Mouse (Mus musculus): ENCODE data around the gene Dact3. TPM values are rescaled to one million over a fixed set of nuclear protein-coding genes. Genes with fewer than 3 reads are reported as not detected.

Gene Dact3
- 31.7 and 41.1 TPM in 2 replicates for polyA plus RNA-seq (2012; rRNA removed)

- DNase-seq = no peak
- TF ChIP-seq POLR2A (IDR thresholded peaks at IDR 0.05; ENCODE audit: borderline replicate concordance, extremely low read depth, low read depth, low read length) (no peak), CTCF (IDR thresholded peaks at IDR 0.05; ENCODE audit: insufficient read depth, low read length) (no peak)
- Histone ChIP-seq H3K4me1 (ENCODE audit: control insufficient read depth, insufficient read depth, low read length) (peaks cover 3% of the 10 kb centered on the region; the same call in 1 of the 2 replicates), H3K4me3 (replicated peaks; ENCODE audit: extremely low read depth, low read depth, low read length) (peak within 1 kb of the TSS; percentile 56)
- WGBS = no CpG with 5 or more reads among the region's 1 CpGs
These were observed at the start of gene Dact3 for GRCm38 (mm10) chr7:16875310-16875325. Dact3 (plus strand) TSS chr7:16875317.

GRCm38 (mm10) chr7:16825785-16826184 lies 49.3 kb upstream of the Dact3 start:
- DNase-seq = no peak
- WGBS = 63% methylated on average over 10 of the region's 10 CpGs
- TF ChIP-seq CTCF (IDR thresholded peaks at IDR 0.05; ENCODE audit: insufficient read depth, low read length) (peak; percentile 26; the same call in 1 of the 2 replicates), POLR2A (IDR thresholded peaks at IDR 0.05; ENCODE audit: borderline replicate concordance, extremely low read depth, low read depth, low read length) (no peak)
- Histone ChIP-seq H3K4me1 (ENCODE audit: control insufficient read depth, insufficient read depth, low read length) (peaks cover 14% of the 10 kb centered on the region), H3K4me3 (replicated peaks; ENCODE audit: extremely low read depth, low read depth, low read length) (no peak overlapping the region)

- 55% methylated on average over 5 of the region's 5 CpGs for WGBS
- DNase-seq = no peak
- H3K4me1 ChIP-seq (ENCODE audit: control insufficient read depth, insufficient read depth, low read length) = peaks cover 10% of the 10 kb centered on the region
- H3K4me3 ChIP-seq (replicated peaks; ENCODE audit: extremely low read depth, low read depth, low read length) = no peak overlapping the region
- TF ChIP-seq POLR2A (IDR thresholded peaks at IDR 0.05; ENCODE audit: borderline replicate concordance, extremely low read depth, low read depth, low read length) (no peak), CTCF (IDR thresholded peaks at IDR 0.05; ENCODE audit: insufficient read depth, low read length) (no peak)
These were observed 48.5 kb upstream of the Dact3 start for GRCm38 (mm10) chr7:16826571-16826970.

- H3K4me1 ChIP-seq (ENCODE audit: control insufficient read depth, insufficient read depth, low read length) = peaks cover 10% of the 10 kb centered on the region
- no peak overlapping the region for H3K4me3 ChIP-seq (replicated peaks; ENCODE audit: extremely low read depth, low read depth, low read length)
- no peak for DNase-seq
- TF ChIP-seq CTCF (IDR thresholded peaks at IDR 0.05; ENCODE audit: insufficient read depth, low read length) (no peak), POLR2A (IDR thresholded peaks at IDR 0.05; ENCODE audit: borderline replicate concordance, extremely low read depth, low read depth, low read length) (no peak)
- 59% methylated on average over 4 of the region's 4 CpGs for WGBS
These were observed 47.8 kb upstream of the Dact3 start for GRCm38 (mm10) chr7:16827274-16827673.

- no peak for DNase-seq
- no peak for TF ChIP-seq POLR2A (IDR thresholded peaks at IDR 0.05; ENCODE audit: borderline replicate concordance, extremely low read depth, low read depth, low read length)
- no peak for TF ChIP-seq CTCF (IDR thresholded peaks at IDR 0.05; ENCODE audit: insufficient read depth, low read length)
- no peak overlapping the region for H3K4me3 ChIP-seq (replicated peaks; ENCODE audit: extremely low read depth, low read depth, low read length)
- peaks cover 10% of the 10 kb centered on the region for H3K4me1 ChIP-seq (ENCODE audit: control insufficient read depth, insufficient read depth, low read length)
- 53% methylated on average over 9 of the region's 9 CpGs for WGBS
These were observed 44.7 kb upstream of the Dact3 start for GRCm38 (mm10) chr7:16830449-16830848.

- DNase-seq = no peak
- Histone ChIP-seq H3K4me3 (replicated peaks; ENCODE audit: extremely low read depth, low read depth, low read length) (no peak overlapping the region), H3K4me1 (ENCODE audit: control insufficient read depth, insufficient read depth, low read length) (peaks cover 10% of the 10 kb centered on the region)
- no peak for TF ChIP-seq CTCF (IDR thresholded peaks at IDR 0.05; ENCODE audit: insufficient read depth, low read length)
- TF ChIP-seq POLR2A (IDR thresholded peaks at IDR 0.05; ENCODE audit: borderline replicate concordance, extremely low read depth, low read depth, low read length) = no peak
- 88% methylated on average over 18 of the region's 18 CpGs for WGBS
These were observed 37.0 kb upstream of the Dact3 start for GRCm38 (mm10) chr7:16837916-16838803.

GRCm38 (mm10) chr7:16838804-16839426 lies 36.2 kb upstream of the Dact3 start:
- Histone ChIP-seq H3K4me3 (replicated peaks; ENCODE audit: extremely low read depth, low read depth, low read length) (no peak overlapping the region), H3K4me1 (ENCODE audit: control insufficient read depth, insufficient read depth, low read length) (peaks cover 10% of the 10 kb centered on the region)
- WGBS = 68% methylated on average over 6 of the region's 6 CpGs
- DNase-seq = no peak
- TF ChIP-seq POLR2A (IDR thresholded peaks at IDR 0.05; ENCODE audit: borderline replicate concordance, extremely low read depth, low read depth, low read length) (no peak), CTCF (IDR thresholded peaks at IDR 0.05; ENCODE audit: insufficient read depth, low read length) (no peak)

- WGBS = 93% methylated on average over 12 of the region's 12 CpGs
- Histone ChIP-seq H3K4me1 (ENCODE audit: control insufficient read depth, insufficient read depth, low read length) (peaks cover 10% of the 10 kb centered on the region), H3K4me3 (replicated peaks; ENCODE audit: extremely low read depth, low read depth, low read length) (no peak overlapping the region)
- TF ChIP-seq CTCF (IDR thresholded peaks at IDR 0.05; ENCODE audit: insufficient read depth, low read length) = no peak
- TF ChIP-seq POLR2A (IDR thresholded peaks at IDR 0.05; ENCODE audit: borderline replicate concordance, extremely low read depth, low read depth, low read length) = no peak
- no peak for DNase-seq
These were observed 35.5 kb upstream of the Dact3 start for GRCm38 (mm10) chr7:16839427-16840108.

- no peak for DNase-seq
- 86% methylated on average over 2 of the region's 2 CpGs for WGBS
- TF ChIP-seq POLR2A (IDR thresholded peaks at IDR 0.05; ENCODE audit: borderline replicate concordance, extremely low read depth, low read depth, low read length) (no peak), CTCF (IDR thresholded peaks at IDR 0.05; ENCODE audit: insufficient read depth, low read length) (no peak)
- peaks cover 10% of the 10 kb centered on the region for H3K4me1 ChIP-seq (ENCODE audit: control insufficient read depth, insufficient read depth, low read length)
- H3K4me3 ChIP-seq (replicated peaks; ENCODE audit: extremely low read depth, low read depth, low read length) = no peak overlapping the region
These were observed 35.0 kb upstream of the Dact3 start for GRCm38 (mm10) chr7:16840109-16840491.
